Mouse (Mus musculus): ENCODE data around the gene Myh14.
A peak's percentile ranks its signal among the peaks of the same experiment; 100 is the strongest.

Myh14 gene

GRCm38 (mm10) chr7:44593775-44594174 is 76.9 kb downstream of the Myh14 start:
- peaks cover 2% of the 10 kb centered on the region; the same call in 1 of the 2 replicates for H3K27me3 ChIP-seq (ENCODE audit: control insufficient read depth, insufficient read depth, low read length, poor library complexity, severe bottlenecking)
- no peaks in the 10 kb centered on the region; the same call in 1 of the 2 replicates for H3K36me3 ChIP-seq (ENCODE audit: control insufficient read depth, insufficient read depth, low read length, poor library complexity, severe bottlenecking)
- peak; percentile 84 for DNase-seq (ENCODE audit: low read depth, low spot score)

- DNase-seq (ENCODE audit: low read depth, low spot score): no peak
- Histone ChIP-seq H3K36me3 (ENCODE audit: control insufficient read depth, insufficient read depth, low read length, poor library complexity, severe bottlenecking) (no peaks in the 10 kb centered on the region), H3K27me3 (ENCODE audit: control insufficient read depth, insufficient read depth, low read length, poor library complexity, severe bottlenecking) (peaks cover 2% of the 10 kb centered on the region; the same call in 1 of the 2 replicates)
These were observed 77.6 kb downstream of the Myh14 start for GRCm38 (mm10) chr7:44593051-44593450.

- 0 out of 2 replicates have a peak, but pooled peaks cover 2% of the 10 kb centered on the region for H3K27me3 ChIP-seq (ENCODE audit: control insufficient read depth, insufficient read depth, low read length, poor library complexity, severe bottlenecking)
- DNase-seq (ENCODE audit: low read depth, low spot score): peak; percentile 36
These were observed 79.1 kb downstream of the Myh14 start for GRCm38 (mm10) chr7:44591348-44592116.

GRCm38 (mm10) chr7:44590402-44591347 is 80.0 kb downstream of the Myh14 start, which contains the start of gene Kcnc3:
Gene Kcnc3 (plus strand): TSS chr7:44590664.
- Histone ChIP-seq H3K27me3 (ENCODE audit: control insufficient read depth, insufficient read depth, low read length, poor library complexity, severe bottlenecking) (0 out of 2 replicates have a peak, but pooled peaks cover 2% of the 10 kb centered on the region), H3K36me3 (ENCODE audit: control insufficient read depth, insufficient read depth, low read length, poor library complexity, severe bottlenecking) (no peaks in the 10 kb centered on the region)
- peak; percentile 98 for DNase-seq (ENCODE audit: low read depth, low spot score)

More at GRCm38 (mm10) chr7:44591348-44592116, 79.1 kb downstream of the Myh14 start:
- no peaks in the 10 kb centered on the region for H3K36me3 ChIP-seq (ENCODE audit: control insufficient read depth, insufficient read depth, low read length, poor library complexity, severe bottlenecking)

- H3K36me3 ChIP-seq (ENCODE audit: control insufficient read depth, insufficient read depth, low read length, poor library complexity, severe bottlenecking): no peaks in the 10 kb centered on the region
- DNase-seq (ENCODE audit: low read depth, low spot score): peak; percentile 17
- H3K27me3 ChIP-seq (ENCODE audit: control insufficient read depth, insufficient read depth, low read length, poor library complexity, severe bottlenecking): 0 out of 2 replicates have a peak, but pooled peaks cover 2% of the 10 kb centered on the region
These were observed 80.7 kb downstream of the Myh14 start for GRCm38 (mm10) chr7:44589946-44590345.

GRCm38 (mm10) chr7:44589149-44589548 is 81.5 kb downstream of the Myh14 start:
- DNase-seq (ENCODE audit: low read depth, low spot score): peak; percentile 76
- Histone ChIP-seq H3K27me3 (ENCODE audit: control insufficient read depth, insufficient read depth, low read length, poor library complexity, severe bottlenecking) (0 out of 2 replicates have a peak, but pooled peaks cover 2% of the 10 kb centered on the region), H3K36me3 (ENCODE audit: control insufficient read depth, insufficient read depth, low read length, poor library complexity, severe bottlenecking) (0 out of 2 replicates have a peak, but pooled peaks cover 1% of the 10 kb centered on the region)

- Histone ChIP-seq H3K36me3 (ENCODE audit: control insufficient read depth, insufficient read depth, low read length, poor library complexity, severe bottlenecking) (0 out of 2 replicates have a peak, but pooled peaks cover 1% of the 10 kb centered on the region), H3K27me3 (ENCODE audit: control insufficient read depth, insufficient read depth, low read length, poor library complexity, severe bottlenecking) (0 out of 2 replicates have a peak, but pooled peaks cover 2% of the 10 kb centered on the region)
- DNase-seq (ENCODE audit: low read depth, low spot score): no peak
These were observed 82.3 kb downstream of the Myh14 start for GRCm38 (mm10) chr7:44588338-44588737.

GRCm38 (mm10) chr7:44587676-44588075 is 83.0 kb downstream of the Myh14 start:
- Histone ChIP-seq H3K36me3 (ENCODE audit: control insufficient read depth, insufficient read depth, low read length, poor library complexity, severe bottlenecking) (peaks cover 1% of the 10 kb centered on the region; the same call in 1 of the 2 replicates), H3K27me3 (ENCODE audit: control insufficient read depth, insufficient read depth, low read length, poor library complexity, severe bottlenecking) (0 out of 2 replicates have a peak, but pooled peaks cover 2% of the 10 kb centered on the region)
- DNase-seq (ENCODE audit: low read depth, low spot score): no peak

GRCm38 (mm10) chr7:44586930-44587329 is 83.7 kb downstream of the Myh14 start:
- DNase-seq (ENCODE audit: low read depth, low spot score): peak; percentile 63

GRCm38 (mm10) chr7:44586518-44586917 is 84.1 kb downstream of the Myh14 start:
- no peaks in the 10 kb centered on the region for H3K27me3 ChIP-seq (ENCODE audit: control insufficient read depth, insufficient read depth, low read length, poor library complexity, severe bottlenecking)
- peaks cover 12% of the 10 kb centered on the region for H3K36me3 ChIP-seq (ENCODE audit: control insufficient read depth, insufficient read depth, low read length, poor library complexity, severe bottlenecking)
- peak; percentile 42 for DNase-seq (ENCODE audit: low read depth, low spot score)

More at GRCm38 (mm10) chr7:44586930-44587329, 83.7 kb downstream of the Myh14 start:
- Histone ChIP-seq H3K36me3 (ENCODE audit: control insufficient read depth, insufficient read depth, low read length, poor library complexity, severe bottlenecking) (peaks cover 8% of the 10 kb centered on the region), H3K27me3 (ENCODE audit: control insufficient read depth, insufficient read depth, low read length, poor library complexity, severe bottlenecking) (0 out of 2 replicates have a peak, but pooled peaks cover 1% of the 10 kb centered on the region)

GRCm38 (mm10) chr7:44585606-44586005 is 85.0 kb downstream of the Myh14 start:
- H3K36me3 ChIP-seq (ENCODE audit: control insufficient read depth, insufficient read depth, low read length, poor library complexity, severe bottlenecking): peaks cover 20% of the 10 kb centered on the region
- H3K27me3 ChIP-seq (ENCODE audit: control insufficient read depth, insufficient read depth, low read length, poor library complexity, severe bottlenecking): no peaks in the 10 kb centered on the region
- no peak for DNase-seq (ENCODE audit: low read depth, low spot score)

GRCm38 (mm10) chr7:44584921-44585320 is 85.7 kb downstream of the Myh14 start:
- H3K27me3 ChIP-seq (ENCODE audit: control insufficient read depth, insufficient read depth, low read length, poor library complexity, severe bottlenecking): no peaks in the 10 kb centered on the region
- no peak for DNase-seq (ENCODE audit: low read depth, low spot score)
- peaks cover 23% of the 10 kb centered on the region for H3K36me3 ChIP-seq (ENCODE audit: control insufficient read depth, insufficient read depth, low read length, poor library complexity, severe bottlenecking)

GRCm38 (mm10) chr7:44584265-44584804 is 86.3 kb downstream of the Myh14 start:
- DNase-seq (ENCODE audit: low read depth, low spot score): no peak
- peaks cover 23% of the 10 kb centered on the region for H3K36me3 ChIP-seq (ENCODE audit: control insufficient read depth, insufficient read depth, low read length, poor library complexity, severe bottlenecking)

GRCm38 (mm10) chr7:44583146-44583545 is 87.5 kb downstream of the Myh14 start:
- DNase-seq (ENCODE audit: low read depth, low spot score): no peak
- Histone ChIP-seq H3K27me3 (ENCODE audit: control insufficient read depth, insufficient read depth, low read length, poor library complexity, severe bottlenecking) (no peaks in the 10 kb centered on the region), H3K36me3 (ENCODE audit: control insufficient read depth, insufficient read depth, low read length, poor library complexity, severe bottlenecking) (peaks cover 23% of the 10 kb centered on the region)

More at GRCm38 (mm10) chr7:44584265-44584804, 86.3 kb downstream of the Myh14 start:
- no peaks in the 10 kb centered on the region for H3K27me3 ChIP-seq (ENCODE audit: control insufficient read depth, insufficient read depth, low read length, poor library complexity, severe bottlenecking)

Measured in splenic B cell, adult 2 months (primary cell).